Mouse (Mus musculus): ENCODE measurements around the gene Nudt16. TPM values are rescaled to one million over a fixed set of nuclear protein-coding genes. Genes with fewer than 3 reads are reported as not detected.
"Not testable (repeated sequence)": the region's sequence is repeated elsewhere in the genome, so short reads cannot be mapped to it uniquely, and the experiment has no call there.

Gene Nudt16
- polyA plus RNA-seq (2016; fragmentation: Nextera tagmentation; extraction: Ambion mirVana), result 7.7 and 7.9 TPM in 2 replicates

- peak within 1 kb of the TSS; percentile 96 for H3K4me2 ChIP-seq
- peak; percentile 100 for ATAC-seq
- H3K4me3 ChIP-seq, result peak within 1 kb of the TSS; percentile 79
- H3K9me3 ChIP-seq (replicated peaks), result no peaks in the 10 kb centered on the region
- peak within 1 kb of the TSS; percentile 79 for H3K9ac ChIP-seq
- peaks cover 25% of the 10 kb centered on the region for H3K4me1 ChIP-seq
- H3K27ac ChIP-seq, result peak within 1 kb of the TSS; percentile 73
- under 1% methylated on average over 56 of the region's 60 CpGs for WGBS (ENCODE audit: insufficient replicate concordance)
- H3K27me3 ChIP-seq (replicated peaks), result no peaks in the 10 kb centered on the region
- H3K36me3 ChIP-seq, result no peaks in the 10 kb centered on the region
Observed at GRCm38 (mm10) chr9:105131253-105132001, at the start of gene Nudt16. Gene Nudt16, minus strand, starts transcription at chr9:105131824.

- WGBS (ENCODE audit: insufficient replicate concordance), result 61% methylated on average over 6 of the region's 6 CpGs
- H3K27me3 ChIP-seq (replicated peaks), result no peaks in the 10 kb centered on the region
- no peak within 1 kb of the TSS for H3K9ac ChIP-seq
- no peak within 1 kb of the TSS for H3K4me3 ChIP-seq
- H3K27ac ChIP-seq, result no peak within 1 kb of the TSS
- no peak within 1 kb of the TSS for H3K4me2 ChIP-seq
- no peaks in the 10 kb centered on the region for H3K9me3 ChIP-seq (replicated peaks)
- H3K4me1 ChIP-seq, result no peaks in the 10 kb centered on the region
- no peaks in the 10 kb centered on the region for H3K36me3 ChIP-seq
- ATAC-seq, result no peak
Observed at GRCm38 (mm10) chr9:105144992-105145391, 13.4 kb upstream of the Nudt16 start, which contains the start of gene 1700080E11Rik. Gene 1700080E11Rik, minus strand, starts transcription at chr9:105145092.

GRCm38 (mm10) chr9:105139204-105139603 lies 7.6 kb upstream of the Nudt16 start:
- Histone ChIP-seq H3K4me3 (no peak overlapping the region), H3K27me3 (replicated peaks) (no peaks in the 10 kb centered on the region), H3K27ac (no peak overlapping the region), H3K4me1 (no peaks in the 10 kb centered on the region), H3K9me3 (replicated peaks) (no peaks in the 10 kb centered on the region), H3K36me3 (no peaks in the 10 kb centered on the region), H3K4me2 (no peak overlapping the region), H3K9ac (no peak overlapping the region)
- WGBS (ENCODE audit: insufficient replicate concordance), result 49% methylated on average over 6 of the region's 6 CpGs
- no peak for ATAC-seq

- H3K4me3 ChIP-seq, result no peak overlapping the region
- ATAC-seq, result no peak
Observed at GRCm38 (mm10) chr9:105136404-105136803, 4.8 kb upstream of the Nudt16 start.

GRCm38 (mm10) chr9:105134536-105134935 lies 2.9 kb upstream of the Nudt16 start:
- Histone ChIP-seq H3K36me3 (no peaks in the 10 kb centered on the region), H3K4me2 (no peak overlapping the region), H3K4me1 (peaks cover 20% of the 10 kb centered on the region), H3K4me3 (no peak overlapping the region), H3K27me3 (replicated peaks) (no peaks in the 10 kb centered on the region), H3K9me3 (replicated peaks) (no peaks in the 10 kb centered on the region), H3K27ac (no peak overlapping the region), H3K9ac (no peak overlapping the region)
- no peak for ATAC-seq
- WGBS (ENCODE audit: insufficient replicate concordance), result 61% methylated on average over 5 of the region's 5 CpGs

More at GRCm38 (mm10) chr9:105136404-105136803, 4.8 kb upstream of the Nudt16 start:
- Histone ChIP-seq H3K9ac (no peak overlapping the region), H3K27me3 (replicated peaks) (no peaks in the 10 kb centered on the region), H3K27ac (no peak overlapping the region), H3K4me2 (no peak overlapping the region), H3K36me3 (no peaks in the 10 kb centered on the region), H3K9me3 (replicated peaks) (no peaks in the 10 kb centered on the region), H3K4me1 (peaks cover 10% of the 10 kb centered on the region)
- 36% methylated on average over 1 of the region's 1 CpGs for WGBS (ENCODE audit: insufficient replicate concordance)

- peak overlapping the region; percentile 73; the same call in 1 of the 2 replicates for H3K27ac ChIP-seq
- H3K27me3 ChIP-seq (replicated peaks), result no peaks in the 10 kb centered on the region
- peak; percentile 27 for ATAC-seq
- H3K4me1 ChIP-seq, result peaks cover 25% of the 10 kb centered on the region
- WGBS (ENCODE audit: insufficient replicate concordance), result 23% methylated on average over 5 of the region's 5 CpGs
- H3K9me3 ChIP-seq (replicated peaks), result no peaks in the 10 kb centered on the region
- H3K4me3 ChIP-seq, result peak overlapping the region; percentile 79
- H3K9ac ChIP-seq, result peak overlapping the region; percentile 50; the same call in 1 of the 2 replicates
- H3K36me3 ChIP-seq, result no peaks in the 10 kb centered on the region
- H3K4me2 ChIP-seq, result peak overlapping the region; percentile 96
Observed at GRCm38 (mm10) chr9:105132002-105132367, 361 bp upstream of the Nudt16 start.

GRCm38 (mm10) chr9:105130331-105130730 lies 1.3 kb downstream of the Nudt16 start:
- Histone ChIP-seq H3K9ac (no peak overlapping the region), H3K36me3 (no peaks in the 10 kb centered on the region), H3K9me3 (replicated peaks) (no peaks in the 10 kb centered on the region), H3K27ac (no peak overlapping the region), H3K27me3 (replicated peaks) (no peaks in the 10 kb centered on the region), H3K4me2 (peak overlapping the region; percentile 96), H3K4me1 (peaks cover 25% of the 10 kb centered on the region), H3K4me3 (0 out of 2 replicates have a peak overlapping the region, but pooled peaks have one; percentile 79)
- 83% methylated on average over 8 of the region's 8 CpGs for WGBS (ENCODE audit: insufficient replicate concordance)
- ATAC-seq, result no peak

GRCm38 (mm10) chr9:105125206-105125605 lies 6.4 kb downstream of the Nudt16 start:
- H3K27ac ChIP-seq; H3K9me3 ChIP-seq (replicated peaks); H3K27me3 ChIP-seq (replicated peaks); H3K36me3 ChIP-seq; ATAC-seq; H3K4me1 ChIP-seq; H3K4me2 ChIP-seq; H3K4me3 ChIP-seq; H3K9ac ChIP-seq: not testable (repeated sequence)
- 63% methylated on average over 3 of the region's 3 CpGs for WGBS (ENCODE audit: insufficient replicate concordance)

- H3K4me3 ChIP-seq, result no peak overlapping the region
- no peaks in the 10 kb centered on the region for H3K27me3 ChIP-seq (replicated peaks)
- no peak for ATAC-seq
- 74% methylated on average over 5 of the region's 5 CpGs for WGBS (ENCODE audit: insufficient replicate concordance)
- no peak overlapping the region for H3K4me2 ChIP-seq
- H3K9ac ChIP-seq, result no peak overlapping the region
- H3K9me3 ChIP-seq (replicated peaks), result no peaks in the 10 kb centered on the region
- H3K36me3 ChIP-seq, result no peaks in the 10 kb centered on the region
- no peak overlapping the region for H3K27ac ChIP-seq
- no peaks in the 10 kb centered on the region for H3K4me1 ChIP-seq
Observed at GRCm38 (mm10) chr9:105103893-105104292, 27.7 kb downstream of the Nudt16 start.

GRCm38 (mm10) chr9:105101911-105102310 lies 29.7 kb downstream of the Nudt16 start:
- no peak overlapping the region for H3K27ac ChIP-seq
- H3K4me3 ChIP-seq, result no peak overlapping the region
- no peak overlapping the region for H3K4me2 ChIP-seq
- no peaks in the 10 kb centered on the region for H3K4me1 ChIP-seq
- 29% methylated on average over 1 of the region's 1 CpGs for WGBS (ENCODE audit: insufficient replicate concordance)
- no peaks in the 10 kb centered on the region for H3K36me3 ChIP-seq
- no peaks in the 10 kb centered on the region for H3K9me3 ChIP-seq (replicated peaks)
- no peaks in the 10 kb centered on the region for H3K27me3 ChIP-seq (replicated peaks)
- no peak overlapping the region for H3K9ac ChIP-seq
- no peak for ATAC-seq

- Histone ChIP-seq H3K4me2 (no peak overlapping the region), H3K27me3 (replicated peaks) (no peaks in the 10 kb centered on the region), H3K4me3 (no peak overlapping the region), H3K9ac (no peak overlapping the region), H3K27ac (no peak overlapping the region), H3K36me3 (no peaks in the 10 kb centered on the region), H3K9me3 (replicated peaks) (no peaks in the 10 kb centered on the region), H3K4me1 (no peaks in the 10 kb centered on the region)
- WGBS (ENCODE audit: insufficient replicate concordance), result 61% methylated on average over 15 of the region's 15 CpGs
- ATAC-seq, result no peak
Observed at GRCm38 (mm10) chr9:105100807-105101570, 30.6 kb downstream of the Nudt16 start.

GRCm38 (mm10) chr9:105080246-105080645 lies 51.4 kb downstream of the Nudt16 start:
- H3K4me2 ChIP-seq, result no peak overlapping the region
- H3K4me1 ChIP-seq, result no peaks in the 10 kb centered on the region
- peaks cover 25% of the 10 kb centered on the region for H3K36me3 ChIP-seq
- 75% methylated on average over 3 of the region's 3 CpGs for WGBS (ENCODE audit: insufficient replicate concordance)
- H3K27ac ChIP-seq, result no peak overlapping the region
- H3K9ac ChIP-seq, result no peak overlapping the region
- H3K27me3 ChIP-seq (replicated peaks), result no peaks in the 10 kb centered on the region
- no peaks in the 10 kb centered on the region for H3K9me3 ChIP-seq (replicated peaks)
- no peak for ATAC-seq
- H3K4me3 ChIP-seq, result no peak overlapping the region
